Mouse (Mus musculus): Measurements from ENCODE around the gene Snrpb. TPM values are rescaled to one million over a fixed set of nuclear protein-coding genes. Genes with fewer than 3 reads are reported as not detected.

The Snrpb gene
- polyA plus RNA-seq (2016; fragmentation: Nextera tagmentation; extraction: Ambion mirVana) = 589 and 704 TPM in 2 replicates

GRCm38 (mm10) chr2:130178706-130179506 lies at the start of gene Snrpb:
Snrpb (minus strand) TSS chr2:130179403.
- Histone ChIP-seq H3K4me3 (peak within 1 kb of the TSS; percentile 99), H3K4me1 (peaks cover 21% of the 10 kb centered on the region), H3K36me3 (peaks cover 32% of the 10 kb centered on the region), H3K27me3 (ENCODE audit: insufficient read depth, poor library complexity, severe bottlenecking) (no peaks in the 10 kb centered on the region), H3K27ac (peak within 1 kb of the TSS; percentile 100), H3K9me3 (no peaks in the 10 kb centered on the region)
- DNase-seq (ENCODE audit: low spot score) = peak; percentile 94
- WGBS = under 1% methylated on average over 81 of the region's 81 CpGs

- no peak overlapping the region for H3K4me3 ChIP-seq
- no peak for DNase-seq (ENCODE audit: low spot score)
- H3K4me1 ChIP-seq = no peaks in the 10 kb centered on the region
- no peaks in the 10 kb centered on the region for H3K9me3 ChIP-seq
- H3K27ac ChIP-seq = no peak overlapping the region
- no peaks in the 10 kb centered on the region for H3K27me3 ChIP-seq (ENCODE audit: insufficient read depth, poor library complexity, severe bottlenecking)
- no peaks in the 10 kb centered on the region for H3K36me3 ChIP-seq
- 85% methylated on average over 2 of the region's 2 CpGs for WGBS
Measured at GRCm38 (mm10) chr2:130211581-130211980, 32.4 kb upstream of the Snrpb start.

GRCm38 (mm10) chr2:130209636-130210035 lies 30.4 kb upstream of the Snrpb start:
- Histone ChIP-seq H3K27me3 (ENCODE audit: insufficient read depth, poor library complexity, severe bottlenecking) (no peaks in the 10 kb centered on the region), H3K4me3 (no peak overlapping the region), H3K9me3 (no peaks in the 10 kb centered on the region), H3K36me3 (no peaks in the 10 kb centered on the region), H3K27ac (no peak overlapping the region), H3K4me1 (no peaks in the 10 kb centered on the region)
- DNase-seq (ENCODE audit: low spot score) = peak; percentile 57
- 81% methylated on average over 3 of the region's 3 CpGs for WGBS

GRCm38 (mm10) chr2:130207996-130208395 lies 28.8 kb upstream of the Snrpb start:
- peak; percentile 51 for DNase-seq (ENCODE audit: low spot score)
- 71% methylated on average over 3 of the region's 3 CpGs for WGBS
- H3K4me3 ChIP-seq = no peak overlapping the region
- H3K36me3 ChIP-seq = no peaks in the 10 kb centered on the region
- no peaks in the 10 kb centered on the region for H3K27me3 ChIP-seq (ENCODE audit: insufficient read depth, poor library complexity, severe bottlenecking)
- H3K4me1 ChIP-seq = no peaks in the 10 kb centered on the region
- no peak overlapping the region for H3K27ac ChIP-seq
- no peaks in the 10 kb centered on the region for H3K9me3 ChIP-seq

GRCm38 (mm10) chr2:130207376-130207775 lies 28.2 kb upstream of the Snrpb start:
- Histone ChIP-seq H3K36me3 (no peaks in the 10 kb centered on the region), H3K27me3 (ENCODE audit: insufficient read depth, poor library complexity, severe bottlenecking) (no peaks in the 10 kb centered on the region), H3K27ac (no peak overlapping the region), H3K4me3 (no peak overlapping the region), H3K9me3 (no peaks in the 10 kb centered on the region), H3K4me1 (no peaks in the 10 kb centered on the region)
- WGBS = 54% methylated on average over 2 of the region's 2 CpGs
- DNase-seq (ENCODE audit: low spot score) = peak; percentile 14

GRCm38 (mm10) chr2:130200961-130201360 lies 21.8 kb upstream of the Snrpb start:
- H3K9me3 ChIP-seq = no peaks in the 10 kb centered on the region
- H3K27ac ChIP-seq = no peak overlapping the region
- 83% methylated on average over 5 of the region's 5 CpGs for WGBS
- no peaks in the 10 kb centered on the region for H3K4me1 ChIP-seq
- no peak overlapping the region for H3K4me3 ChIP-seq
- H3K36me3 ChIP-seq = no peaks in the 10 kb centered on the region
- H3K27me3 ChIP-seq (ENCODE audit: insufficient read depth, poor library complexity, severe bottlenecking) = no peaks in the 10 kb centered on the region
- peak; percentile 11 for DNase-seq (ENCODE audit: low spot score)

GRCm38 (mm10) chr2:130194894-130195293 lies 15.7 kb upstream of the Snrpb start, which contains the start of gene Tmc2:
Tmc2 (plus strand) TSS chr2:130195194.
- H3K4me3 ChIP-seq = no peak within 1 kb of the TSS
- H3K4me1 ChIP-seq = no peaks in the 10 kb centered on the region
- no peak within 1 kb of the TSS for H3K27ac ChIP-seq
- H3K36me3 ChIP-seq = no peaks in the 10 kb centered on the region
- H3K9me3 ChIP-seq = no peaks in the 10 kb centered on the region
- no peak for DNase-seq (ENCODE audit: low spot score)
- no peaks in the 10 kb centered on the region for H3K27me3 ChIP-seq (ENCODE audit: insufficient read depth, poor library complexity, severe bottlenecking)
- WGBS = 89% methylated on average over 16 of the region's 16 CpGs

- no peaks in the 10 kb centered on the region for H3K4me1 ChIP-seq
- no peak for DNase-seq (ENCODE audit: low spot score)
- H3K27ac ChIP-seq = no peak overlapping the region
- 86% methylated on average over 12 of the region's 12 CpGs for WGBS
- H3K4me3 ChIP-seq = no peak overlapping the region
- H3K36me3 ChIP-seq = no peaks in the 10 kb centered on the region
- H3K9me3 ChIP-seq = no peaks in the 10 kb centered on the region
- H3K27me3 ChIP-seq (ENCODE audit: insufficient read depth, poor library complexity, severe bottlenecking) = no peaks in the 10 kb centered on the region
Measured at GRCm38 (mm10) chr2:130188391-130188790, 9.2 kb upstream of the Snrpb start.

GRCm38 (mm10) chr2:130179507-130180019 lies 360 bp upstream of the Snrpb start:
- Histone ChIP-seq H3K27ac (peak overlapping the region; percentile 100), H3K4me1 (peaks cover 21% of the 10 kb centered on the region), H3K9me3 (no peaks in the 10 kb centered on the region), H3K27me3 (ENCODE audit: insufficient read depth, poor library complexity, severe bottlenecking) (no peaks in the 10 kb centered on the region), H3K36me3 (peaks cover 25% of the 10 kb centered on the region), H3K4me3 (peak overlapping the region; percentile 99)
- under 1% methylated on average over 15 of the region's 15 CpGs for WGBS
- DNase-seq (ENCODE audit: low spot score) = no peak

- Histone ChIP-seq H3K36me3 (peaks cover 38% of the 10 kb centered on the region), H3K27me3 (ENCODE audit: insufficient read depth, poor library complexity, severe bottlenecking) (no peaks in the 10 kb centered on the region), H3K9me3 (no peaks in the 10 kb centered on the region), H3K4me3 (peak overlapping the region; percentile 99), H3K4me1 (peaks cover 21% of the 10 kb centered on the region), H3K27ac (peak overlapping the region; percentile 100)
- no peak for DNase-seq (ENCODE audit: low spot score)
- WGBS = 2% methylated on average over 11 of the region's 11 CpGs
Measured at GRCm38 (mm10) chr2:130178381-130178705, 860 bp downstream of the Snrpb start.

- H3K27ac ChIP-seq = no peak overlapping the region
- H3K4me3 ChIP-seq = peak overlapping the region; percentile 99; the same call in 1 of the 2 replicates
- no peak for DNase-seq (ENCODE audit: low spot score)
- 81% methylated on average over 8 of the region's 8 CpGs for WGBS
- no peaks in the 10 kb centered on the region for H3K9me3 ChIP-seq
- H3K36me3 ChIP-seq = peaks cover 53% of the 10 kb centered on the region
- H3K4me1 ChIP-seq = peaks cover 21% of the 10 kb centered on the region
- no peaks in the 10 kb centered on the region for H3K27me3 ChIP-seq (ENCODE audit: insufficient read depth, poor library complexity, severe bottlenecking)
Measured at GRCm38 (mm10) chr2:130176820-130177219, 2.4 kb downstream of the Snrpb start.

- peaks cover 3% of the 10 kb centered on the region for H3K4me1 ChIP-seq
- no peak for DNase-seq (ENCODE audit: low spot score)
- no peaks in the 10 kb centered on the region for H3K27me3 ChIP-seq (ENCODE audit: insufficient read depth, poor library complexity, severe bottlenecking)
- H3K4me3 ChIP-seq = no peak overlapping the region
- H3K36me3 ChIP-seq = peaks cover 91% of the 10 kb centered on the region
- no peaks in the 10 kb centered on the region for H3K9me3 ChIP-seq
- 82% methylated on average over 2 of the region's 2 CpGs for WGBS
- H3K27ac ChIP-seq = no peak overlapping the region
Measured at GRCm38 (mm10) chr2:130171674-130172073, 7.5 kb downstream of the Snrpb start.

GRCm38 (mm10) chr2:130167861-130168260 lies 11.3 kb downstream of the Snrpb start:
- Histone ChIP-seq H3K4me1 (no peaks in the 10 kb centered on the region), H3K9me3 (no peaks in the 10 kb centered on the region), H3K4me3 (no peak overlapping the region), H3K36me3 (peaks cover 60% of the 10 kb centered on the region), H3K27ac (no peak overlapping the region), H3K27me3 (ENCODE audit: insufficient read depth, poor library complexity, severe bottlenecking) (no peaks in the 10 kb centered on the region)
- no peak for DNase-seq (ENCODE audit: low spot score)
- 54% methylated on average over 3 of the region's 3 CpGs for WGBS
